Mouse (Mus musculus) CH12.LX (cell line): ENCODE data around the gene Anln. TPM values are rescaled to one million over a fixed set of nuclear protein-coding genes. Genes with fewer than 3 reads are reported as not detected.

Experiments used
- DNase-seq: peaks from one replicate; pipeline ENCODE4 v3.0.0-alpha.2; 2013; ENCODE audit errors: extremely low read depth
- H3K27ac ChIP-seq: 2 replicates; pipeline ENCODE4 v1.5.1; 2012; ENCODE audit warnings: low read depth, mild to moderate bottlenecking, control low read depth, moderate library complexity; ENCODE audit not compliant: insufficient read depth
- H3K27me3 ChIP-seq: replicated peaks from 2 replicates; pipeline ENCODE3; 2012; ENCODE audit warnings: inconsistent platforms
- H3K36me3 ChIP-seq, 2 experiments: replicated peaks in 1 of 2; 2 replicates each; pipeline versions ENCODE3 to v1.6.1; 2012; ENCODE audit warnings: inconsistent platforms in 1 of 2, low read length in 1 of 2, mild to moderate bottlenecking in 1 of 2, mixed read lengths in 1 of 2, moderate library complexity in 1 of 2; ENCODE audit not compliant: control insufficient read depth in 1 of 2, insufficient read depth in 1 of 2
- H3K4me1 ChIP-seq, 2 experiments: 2 replicates each; pipeline ENCODE4 v1.6.1; 2012; ENCODE audit warnings: inconsistent platforms in 1 of 2, moderate library complexity in 1 of 2; ENCODE audit not compliant: insufficient read depth in 2 of 2, control insufficient read depth in 1 of 2
- H3K4me2 ChIP-seq: 2 replicates; pipeline ENCODE4 v1.6.1; 2012; ENCODE audit warnings: low read depth, mild to moderate bottlenecking, control low read depth; ENCODE audit not compliant: poor library complexity, insufficient read depth, severe bottlenecking
- H3K4me3 ChIP-seq, 3 experiments: fragments of 150-350 bp in 1 of 3; sonication (generic) in 1 of 3; replicated peaks in 1 of 3; 2 replicates each; pipeline versions ENCODE3 to v1.5.1; 2011 to 2012; ENCODE audit warnings: low read depth in 2 of 3, low read length in 2 of 3, mild to moderate bottlenecking in 2 of 3, moderate library complexity in 2 of 3, control low read depth in 1 of 3, improper control_type of control experiment in 1 of 3, inconsistent platforms in 1 of 3, mixed read lengths in 1 of 3; ENCODE audit not compliant: poor library complexity in 1 of 3
- H3K79me2 ChIP-seq: replicated peaks from 2 replicates; pipeline ENCODE4 v1.6.1; 2012; ENCODE audit warnings: mild to moderate bottlenecking, moderate library complexity; ENCODE audit not compliant: control insufficient read depth, poor library complexity, insufficient read depth, severe bottlenecking; ENCODE audit errors: extremely low read depth
- H3K9ac ChIP-seq: 2 replicates; pipeline ENCODE4 v1.6.1; 2012; ENCODE audit warnings: low read depth, mild to moderate bottlenecking, control low read depth, moderate library complexity; ENCODE audit not compliant: insufficient read depth
- H3K9me3 ChIP-seq: replicated peaks from 2 replicates; pipeline ENCODE3; 2012; ENCODE audit warnings: low read length, inconsistent platforms, mixed read lengths
- CHD1 ChIP-seq: IDR thresholded peaks from 2 replicates; pipeline ENCODE4 v1.6.1; 2012; ENCODE audit warnings: low read depth, low read length, improper control_type of control experiment, inconsistent platforms
- CHD2 ChIP-seq: IDR thresholded peaks from 2 replicates; pipeline ENCODE4 v1.6.1; 2011; ENCODE audit warnings: low read length, improper control_type of control experiment
- E2F4 ChIP-seq: IDR thresholded peaks from 2 replicates; pipeline ENCODE4 v1.6.1; 2011; ENCODE audit warnings: low read depth, low read length, improper control_type of control experiment; ENCODE audit not compliant: insufficient replicate concordance
- ELF1 ChIP-seq: IDR thresholded peaks from 2 replicates; pipeline ENCODE4 v1.6.1; 2014; ENCODE audit warnings: low read depth, mild to moderate bottlenecking, inconsistent platforms, low read length, improper control_type of control experiment
- EP300 ChIP-seq: IDR thresholded peaks from 2 replicates; pipeline ENCODE4 v1.6.1; 2011; ENCODE audit warnings: low read length, improper control_type of control experiment
- ETS1 ChIP-seq: conservative IDR thresholded peaks from 2 replicates; pipeline ENCODE4 v1.6.1; 2012; ENCODE audit warnings: low read depth, mild to moderate bottlenecking, inconsistent platforms, low read length, improper control_type of control experiment, moderate library complexity
- HCFC1 ChIP-seq: IDR thresholded peaks from 2 replicates; pipeline ENCODE4 v1.6.1; 2012; ENCODE audit warnings: low read depth, mild to moderate bottlenecking, inconsistent platforms, low read length, improper control_type of control experiment
- IRF4 ChIP-seq: IDR thresholded peaks from 2 replicates; pipeline ENCODE4 v1.6.1; 2014; ENCODE audit warnings: low read depth, mild to moderate bottlenecking, inconsistent platforms, low read length, improper control_type of control experiment
- JUN ChIP-seq: IDR thresholded peaks from 2 replicates; pipeline ENCODE4 v1.6.1; 2011; ENCODE audit warnings: low read depth, mild to moderate bottlenecking, low read length, improper control_type of control experiment, moderate library complexity; ENCODE audit not compliant: insufficient read depth
- JUND ChIP-seq: conservative IDR thresholded peaks from 2 replicates; pipeline ENCODE4 v1.6.1; 2011; ENCODE audit warnings: low read depth, low read length, improper control_type of control experiment
- KAT2A ChIP-seq: IDR thresholded peaks from 2 replicates; pipeline ENCODE4 v1.6.1; 2012; ENCODE audit warnings: low read length, improper control_type of control experiment, inconsistent platforms; ENCODE audit not compliant: insufficient replicate concordance
- MAFK ChIP-seq: IDR thresholded peaks from 2 replicates; pipeline ENCODE4 v1.6.1; 2011; ENCODE audit warnings: low read length, improper control_type of control experiment; ENCODE audit not compliant: insufficient replicate concordance
- MAZ ChIP-seq: IDR thresholded peaks from 2 replicates; pipeline ENCODE4 v1.6.1; 2012; ENCODE audit warnings: low read depth, mild to moderate bottlenecking, inconsistent platforms, low read length, improper control_type of control experiment, moderate library complexity
- MXI1 ChIP-seq: IDR thresholded peaks from 2 replicates; pipeline ENCODE4 v1.6.1; 2011; ENCODE audit warnings: mild to moderate bottlenecking, low read depth, low read length, improper control_type of control experiment
- MYC ChIP-seq: IDR thresholded peaks from 2 replicates; pipeline ENCODE4 v1.6.1; 2011; ENCODE audit warnings: low read depth, mild to moderate bottlenecking, improper control_type of control experiment, low read length
- NELFE ChIP-seq: IDR thresholded peaks from 2 replicates; pipeline ENCODE4 v1.6.1; 2011; ENCODE audit warnings: low read depth, low read length, improper control_type of control experiment
- NRF1 ChIP-seq: IDR thresholded peaks from 2 replicates; pipeline ENCODE4 v1.6.1; 2014; ENCODE audit warnings: low read depth, mild to moderate bottlenecking, inconsistent platforms, low read length, improper control_type of control experiment, moderate library complexity
- POLR2A ChIP-seq: IDR thresholded peaks from 2 replicates; pipeline ENCODE4 v1.6.1; 2011; ENCODE audit warnings: low read depth, mild to moderate bottlenecking, improper control_type of control experiment, low read length
- RAD21 ChIP-seq: IDR thresholded peaks from 2 replicates; pipeline ENCODE4 v1.6.1; 2011; ENCODE audit warnings: low read depth, mild to moderate bottlenecking, low read length, improper control_type of control experiment, moderate library complexity
- RCOR1 ChIP-seq: conservative IDR thresholded peaks from 2 replicates; pipeline ENCODE4 v1.6.1; 2012; ENCODE audit warnings: low read depth, mild to moderate bottlenecking, inconsistent platforms, low read length, improper control_type of control experiment
- SIN3A ChIP-seq: IDR thresholded peaks from 2 replicates; pipeline ENCODE4 v1.6.1; 2012; ENCODE audit warnings: low read length, improper control_type of control experiment, inconsistent platforms
- SMC3 ChIP-seq: IDR thresholded peaks from 2 replicates; pipeline ENCODE4 v1.6.1; 2011; ENCODE audit warnings: low read depth, low read length, improper control_type of control experiment
- TBP ChIP-seq: conservative IDR thresholded peaks from 2 replicates; pipeline ENCODE4 v1.6.1; 2011; ENCODE audit warnings: low read depth, low read length, improper control_type of control experiment
- TCF12 ChIP-seq: IDR thresholded peaks from 2 replicates; pipeline ENCODE4 v1.6.1; 2014; ENCODE audit warnings: low read depth, mild to moderate bottlenecking, inconsistent platforms, low read length, improper control_type of control experiment
- UBTF ChIP-seq: IDR thresholded peaks from 2 replicates; pipeline ENCODE4 v1.6.1; 2012; ENCODE audit warnings: low read depth, mild to moderate bottlenecking, inconsistent platforms, low read length, improper control_type of control experiment, moderate library complexity
- USF1 ChIP-seq: IDR thresholded peaks from 2 replicates; pipeline ENCODE4 v1.6.1; 2014; ENCODE audit warnings: low read depth, mild to moderate bottlenecking, inconsistent platforms, low read length, improper control_type of control experiment
- USF2 ChIP-seq: conservative IDR thresholded peaks from 2 replicates; pipeline ENCODE4 v1.6.1; 2011; ENCODE audit warnings: low read depth, low read length, improper control_type of control experiment
- ZMIZ1 ChIP-seq: IDR thresholded peaks from 2 replicates; pipeline ENCODE4 v1.6.1; 2012; ENCODE audit warnings: low read depth, mild to moderate bottlenecking, inconsistent platforms, low read length, improper control_type of control experiment
- dilution Hi-C: fragments of 300-500 bp; cut with MboI; formaldehyde crosslinking; loops from 2 replicates; pipeline ENCODE4 v1.14.3; 2020; ENCODE audit warnings: low sequenced_read_pairs; ENCODE audit not compliant: extremely low pct_unique_long_range_greater_than_20kb, extremely low pct_ligation_motif_present
- in situ Hi-C: fragments of 300-500 bp; cut with MboI; formaldehyde crosslinking; loops from 3 replicates; pipeline ENCODE4 v1.14.3; 2019; ENCODE audit warnings: low sequenced_read_pairs, low pct_ligation_motif_present, low pct_unique_long_range_greater_than_20kb, mixed read lengths
- polyA plus RNA-seq: library from polyadenylated mRNA; unstranded; fragments of >175 nt; gene quantifications from 2 replicates; pipeline ENCODE4 v1.2.1, GENCODE M21; 2012; ENCODE audit warnings: low read depth; ENCODE audit not compliant: insufficient read length
- total RNA-seq, 2 experiments: library from RNA; depleted of rRNA; stranded (reverse); fragments of 300-350 nt in 1 of 2; fragments of >200 nt in 1 of 2; gene quantifications; 2 replicates each; pipeline ENCODE4 v1.2.3; 2012 to 2014

Anln gene
- total and polyA plus RNA-seq, 3 experiments = 12.2 to 15.7 (median 12.3) TPM

- Histone ChIP-seq H3K4me3 (peak within 1 kb of the TSS; percentile 91 to 92 (median 91)), H3K9me3 (peaks cover 26% of the 10 kb centered on the region), H3K27ac (no peak within 1 kb of the TSS), H3K36me3 (peaks cover 16 to 27% of the 10 kb centered on the region in 2 experiments), H3K4me2 (peak within 1 kb of the TSS; percentile 87), H3K4me1 (peaks cover 0 to 10% of the 10 kb centered on the region in 2 experiments; a peak in 2 of 4 replicates), H3K9ac (peak within 1 kb of the TSS; percentile 79), H3K79me2 (no peaks in the 10 kb centered on the region), H3K27me3 (no peaks in the 10 kb centered on the region)
- peak; percentile 98 for DNase-seq
- in situ Hi-C loops = loop anchor here (5.0 kb wide), 1 partner anchor 80 kb away; the partner anchor contains the start of gene Zfp809
- no peak for TF ChIP-seq EP300
- no peak for TF ChIP-seq UBTF
- TF ChIP-seq E2F4 = peak; percentile 79; the same call in 1 of the 2 replicates
- TF ChIP-seq NELFE = peak; percentile 62
- peak; percentile 73 for TF ChIP-seq HCFC1
- TF ChIP-seq JUND = no peak; the same call in 1 of the 2 replicates
- TF ChIP-seq RAD21 = no peak
- no peak for TF ChIP-seq CHD1
- TF ChIP-seq ETS1 = 0 out of 2 replicates have a peak, but pooled peaks have one; percentile 7
- peak; percentile 56 for TF ChIP-seq NRF1
- TF ChIP-seq ZMIZ1 = peak; percentile 67; the same call in 1 of the 2 replicates
- peak; percentile 64; the same call in 1 of the 2 replicates for TF ChIP-seq KAT2A
- TF ChIP-seq JUN = no peak
- TF ChIP-seq USF2 = no peak
- peak; percentile 67 for TF ChIP-seq POLR2A
- peak; percentile 43; the same call in 1 of the 2 replicates for TF ChIP-seq MXI1
- no peak for TF ChIP-seq MAFK
- TF ChIP-seq SIN3A = no peak; the same call in 1 of the 2 replicates
- peak; percentile 75 for TF ChIP-seq ELF1
- no peak for TF ChIP-seq MAZ
- TF ChIP-seq TBP = peak; percentile 80; the same call in 1 of the 2 replicates
- TF ChIP-seq MYC = peak; percentile 45; the same call in 1 of the 2 replicates
- no peak for TF ChIP-seq USF1
- no peak; the same call in 1 of the 2 replicates for TF ChIP-seq SMC3
- peak; percentile 92 for TF ChIP-seq CHD2
- no peak; the same call in 1 of the 2 replicates for TF ChIP-seq IRF4
- TF ChIP-seq RCOR1 = peak; percentile 16; the same call in 1 of the 2 replicates
- peak; percentile 45; the same call in 1 of the 2 replicates for TF ChIP-seq TCF12
- dilution Hi-C loops = no loop called here
Observed at GRCm38 (mm10) chr9:22307156-22307919, 81.7 kb downstream of the Anln start, which contains the start of gene Zfp810. Gene Zfp810 (minus strand): TSS chr9:22307648.
